Mouse (Mus musculus) lung, postnatal 4 days (tissue): ENCODE measurements around the gene Epb41l4b.
A peak's percentile ranks its signal among the peaks of the same experiment; 100 is the strongest.

ENCODE experiments used
- DNase-seq, 2 experiments: peaks; one replicate each; pipeline ENCODE4 v3.0.0; 2021

Epb41l4b gene

DNA sequence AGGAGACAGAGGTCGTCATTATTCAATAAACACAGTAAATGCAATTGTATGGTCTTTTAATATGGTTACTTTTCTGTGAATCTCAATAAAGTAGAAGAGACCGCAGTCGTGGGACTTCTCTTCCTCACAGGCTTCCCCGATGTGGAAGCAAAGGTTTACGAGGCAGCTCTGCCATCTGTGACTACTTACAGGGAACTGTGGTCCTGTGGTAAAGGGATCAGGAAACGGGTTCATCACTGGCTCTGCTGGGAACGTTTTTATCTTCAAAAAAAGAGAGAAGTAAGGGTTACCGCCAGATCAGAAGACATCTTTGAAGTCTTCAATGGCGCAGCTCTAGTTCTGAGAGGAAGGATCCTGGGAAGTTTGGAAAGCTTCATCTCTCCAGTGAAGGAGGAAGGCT, 135.5 kb downstream of the Epb41l4b start:
- DNase-seq, result no peak

DNA sequence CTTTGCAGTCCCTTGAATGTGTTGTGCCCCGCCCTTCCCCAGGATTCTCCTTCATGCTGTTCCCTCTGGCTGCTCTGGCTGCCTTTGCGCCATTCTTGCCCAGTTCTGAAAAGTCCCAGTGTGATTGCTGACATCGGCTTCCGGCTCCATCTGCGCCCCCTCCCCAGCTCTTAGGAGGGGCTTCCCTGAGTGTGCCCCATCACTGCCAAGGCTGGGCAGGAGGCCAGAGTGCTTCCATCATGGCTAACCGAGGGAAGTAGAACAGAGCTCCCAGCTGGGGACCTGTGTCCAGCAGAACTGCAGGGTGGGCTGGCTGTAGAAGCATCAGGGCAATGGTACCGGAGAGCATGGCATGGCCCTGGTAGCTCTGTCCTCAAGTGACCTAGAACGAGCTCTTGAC, 138.2 kb downstream of the Epb41l4b start:
- DNase-seq, result peak in 1 of 2 experiments; percentile 56

DNA sequence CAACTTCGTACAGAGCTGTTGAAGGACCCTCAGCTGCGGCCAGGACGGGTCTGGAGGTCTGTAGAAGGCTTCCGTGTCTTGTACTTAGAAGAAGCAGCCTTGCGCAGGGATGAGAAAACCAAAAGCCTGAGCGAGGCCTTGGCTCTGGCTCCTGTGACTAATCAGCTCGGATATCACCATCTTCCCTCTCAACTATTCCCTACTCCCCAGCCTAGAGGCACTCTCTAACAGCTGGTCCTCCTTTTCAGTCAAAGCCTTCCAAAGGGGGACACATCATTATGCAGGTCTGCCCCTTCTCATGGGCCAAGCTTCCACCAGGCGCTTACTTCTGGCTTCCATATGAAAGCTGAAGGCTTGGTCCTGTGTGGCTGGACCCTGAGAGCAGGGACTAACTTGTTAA, 139.4 kb downstream of the Epb41l4b start:
- DNase-seq, result no peak

DNA sequence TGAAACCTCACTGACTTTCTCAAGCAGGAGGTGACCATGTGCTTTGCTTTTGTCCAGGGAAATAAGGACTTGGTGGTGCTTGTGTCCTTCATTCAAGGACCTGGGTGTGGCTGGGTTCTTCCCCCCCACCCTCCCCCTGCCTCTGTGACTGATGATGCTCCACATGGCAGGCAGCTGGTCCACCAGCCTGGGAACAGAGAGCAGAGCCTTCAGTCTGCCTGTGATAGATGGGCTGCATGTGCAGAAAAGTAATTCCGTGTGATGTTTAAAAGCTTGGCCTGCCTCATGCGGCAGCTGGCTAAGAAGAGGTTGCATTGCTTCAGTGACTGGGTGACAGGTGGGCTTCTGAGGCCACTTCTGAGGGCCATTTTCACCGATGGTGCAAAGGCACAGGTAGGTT, 140.5 kb downstream of the Epb41l4b start:
- DNase-seq, result no peak

DNA sequence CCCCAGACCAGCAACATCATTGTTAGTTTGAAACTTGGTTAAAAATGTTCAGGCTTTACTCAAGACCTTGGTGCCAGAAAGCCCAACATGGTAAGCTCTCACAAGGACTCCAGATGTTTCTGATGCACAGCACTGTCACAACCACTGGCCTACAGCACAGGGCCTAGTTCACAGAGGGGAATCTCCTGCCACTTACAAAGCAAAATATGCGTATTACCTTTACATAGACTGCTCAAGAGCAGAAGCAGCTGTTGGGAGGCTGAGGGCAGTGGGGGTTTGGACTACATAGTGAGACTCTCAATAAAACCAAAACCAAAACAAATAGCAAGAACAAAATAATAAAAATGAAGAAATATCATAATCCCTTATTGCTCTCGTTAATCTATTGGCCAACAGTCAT, 141.8 kb downstream of the Epb41l4b start:
- DNase-seq, result no peak

DNA sequence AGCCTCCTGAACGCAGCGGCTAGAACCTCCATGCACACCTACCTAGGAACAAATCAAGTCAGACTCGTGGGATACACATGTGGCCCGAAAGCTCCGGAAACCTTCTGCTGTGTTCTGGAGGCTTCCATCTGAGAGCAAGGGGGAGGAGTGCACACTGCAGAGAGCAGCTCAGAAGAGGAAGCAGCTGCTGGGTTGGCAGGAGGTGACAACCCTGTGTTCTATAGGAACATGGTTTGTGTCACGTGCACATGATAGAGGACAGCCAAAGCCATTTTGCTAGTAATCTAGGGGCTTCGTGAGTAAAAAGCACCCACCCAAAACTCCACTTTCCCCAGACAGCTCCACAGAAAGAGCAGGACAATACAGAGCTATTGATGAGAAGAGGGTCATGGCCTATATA, 149.9 kb downstream of the Epb41l4b start:
- DNase-seq, result no peak

DNA sequence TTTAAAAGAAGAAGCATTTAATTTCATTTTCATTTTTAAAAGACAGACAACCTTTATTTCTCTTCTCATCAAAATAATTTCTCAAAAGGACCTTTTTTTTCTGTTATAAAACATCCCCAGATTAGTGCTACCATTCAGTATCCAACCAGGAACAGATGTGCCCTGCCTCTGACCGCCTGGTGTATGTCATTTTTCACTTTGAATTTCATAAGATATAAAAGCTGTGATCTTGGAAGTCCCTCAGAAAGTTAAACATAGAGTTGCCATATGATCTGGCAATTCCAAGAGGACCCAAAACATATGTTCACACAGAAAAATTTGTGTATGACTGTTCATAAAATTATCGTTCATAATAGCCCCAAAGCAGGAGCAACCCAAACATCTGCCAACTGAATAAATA, 151.3 kb downstream of the Epb41l4b start:
- DNase-seq, result peak in 1 of 2 experiments; percentile 20

DNA sequence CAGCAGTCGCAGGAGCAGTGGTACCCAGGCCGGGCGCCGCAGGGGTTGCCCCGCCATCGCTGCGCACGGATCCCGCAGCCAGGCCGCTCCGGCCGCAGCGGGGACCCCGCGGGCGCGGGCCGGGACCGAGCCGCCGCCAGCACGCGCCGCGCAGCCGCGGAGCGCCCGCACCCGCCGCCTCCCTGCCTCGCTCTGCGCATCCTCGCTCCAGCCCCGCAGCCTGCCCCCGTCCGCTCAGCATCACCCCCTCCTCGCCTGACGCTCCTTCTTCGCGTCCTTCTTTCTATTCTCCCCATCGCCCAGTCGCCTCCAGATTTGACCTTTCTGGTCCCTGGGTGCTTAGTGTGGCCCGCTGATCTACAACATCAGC, 153.0 kb downstream of the Epb41l4b start, which contains the start of gene Frrs1l:
TSS of gene Frrs1l (minus strand) at position 177 of the 370 bp plus-strand sequence.
- no peak for DNase-seq

DNA sequence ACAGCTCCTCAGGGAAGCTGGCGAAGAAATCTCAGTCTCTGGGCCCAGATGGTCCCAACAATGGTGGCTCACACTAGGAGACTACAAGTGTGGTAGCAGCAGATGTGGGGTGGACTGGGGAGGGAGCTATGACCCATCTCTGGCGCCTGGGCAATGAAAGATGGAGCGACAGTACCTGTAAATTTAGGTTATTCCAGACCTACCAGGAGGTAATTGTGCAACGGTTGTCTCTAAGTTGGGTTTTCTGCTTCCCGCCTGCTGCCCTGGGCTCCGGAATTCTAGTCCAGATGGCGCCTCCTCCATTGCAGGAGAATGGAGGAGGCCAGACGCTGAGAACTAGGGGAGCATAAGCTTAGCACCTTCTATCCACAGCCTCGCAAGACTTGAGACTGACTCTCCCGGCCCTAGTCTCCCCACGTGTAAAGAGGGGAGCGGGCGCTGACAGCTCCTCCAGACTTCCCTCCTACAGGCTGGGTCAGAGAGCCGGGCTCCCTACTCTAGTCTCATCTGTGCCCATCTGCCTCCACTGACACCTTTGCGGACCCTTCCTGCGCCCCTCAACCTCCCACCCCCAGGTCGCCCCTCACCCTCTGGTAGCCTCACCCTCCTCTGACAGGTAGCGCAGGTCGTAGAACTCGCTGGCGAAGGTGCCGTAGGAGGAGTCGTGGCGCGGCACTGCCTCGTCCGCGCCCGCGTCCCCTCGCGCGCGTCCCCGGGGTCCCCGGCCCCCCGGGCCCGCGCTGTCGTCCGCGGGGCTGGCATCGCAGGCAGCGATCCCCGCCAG, 153.6 kb downstream of the Epb41l4b start:
- no peak for DNase-seq

DNA sequence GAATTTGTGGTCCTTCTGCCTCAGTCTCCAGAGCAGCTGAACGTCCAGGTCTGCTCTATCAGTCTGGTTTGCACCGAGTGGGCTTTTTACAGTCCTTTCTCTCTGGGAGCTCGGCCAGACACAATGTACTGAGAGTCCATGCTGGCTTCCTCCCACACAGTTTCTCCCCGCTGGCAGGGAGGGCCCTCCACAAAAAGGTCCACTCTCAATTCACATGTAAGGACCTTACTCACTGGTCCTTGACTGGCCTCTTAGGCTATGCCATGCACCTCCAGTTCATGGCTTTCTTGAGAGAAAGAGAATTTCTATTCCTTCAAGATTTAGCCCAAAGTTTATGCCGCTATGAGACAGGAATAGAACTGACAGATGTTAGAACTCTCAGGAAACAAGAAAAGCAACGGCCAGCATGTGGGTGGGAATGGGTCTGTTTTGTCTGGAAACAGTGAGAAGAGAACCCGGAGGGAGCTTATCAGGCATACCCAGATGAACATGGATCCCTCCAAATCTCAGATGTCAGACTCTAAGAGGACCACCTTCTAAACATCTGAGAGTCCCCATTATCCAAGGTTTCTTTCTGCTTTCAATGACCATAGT, 177.6 kb downstream of the Epb41l4b start:
- DNase-seq, result no peak

DNA sequence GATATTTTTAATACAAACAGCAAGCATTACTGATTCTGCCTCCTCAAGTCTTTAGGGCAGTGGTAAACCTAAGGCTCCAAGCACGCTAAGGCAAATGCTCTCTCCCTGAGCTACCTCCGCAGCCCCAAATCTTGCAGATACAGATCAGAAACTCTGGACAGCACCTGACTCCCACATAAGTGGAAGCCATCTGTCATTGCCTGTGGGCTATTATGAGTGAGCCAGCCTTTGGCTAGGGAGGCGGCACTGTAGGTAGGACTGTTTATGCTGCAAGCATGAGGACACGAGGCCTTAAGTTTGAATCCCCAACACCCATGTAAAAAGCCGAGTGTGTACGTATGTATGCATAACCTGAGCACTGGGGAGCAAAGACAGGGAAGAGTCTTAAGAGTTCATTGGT, 179.6 kb downstream of the Epb41l4b start:
- DNase-seq, result no peak

DNA sequence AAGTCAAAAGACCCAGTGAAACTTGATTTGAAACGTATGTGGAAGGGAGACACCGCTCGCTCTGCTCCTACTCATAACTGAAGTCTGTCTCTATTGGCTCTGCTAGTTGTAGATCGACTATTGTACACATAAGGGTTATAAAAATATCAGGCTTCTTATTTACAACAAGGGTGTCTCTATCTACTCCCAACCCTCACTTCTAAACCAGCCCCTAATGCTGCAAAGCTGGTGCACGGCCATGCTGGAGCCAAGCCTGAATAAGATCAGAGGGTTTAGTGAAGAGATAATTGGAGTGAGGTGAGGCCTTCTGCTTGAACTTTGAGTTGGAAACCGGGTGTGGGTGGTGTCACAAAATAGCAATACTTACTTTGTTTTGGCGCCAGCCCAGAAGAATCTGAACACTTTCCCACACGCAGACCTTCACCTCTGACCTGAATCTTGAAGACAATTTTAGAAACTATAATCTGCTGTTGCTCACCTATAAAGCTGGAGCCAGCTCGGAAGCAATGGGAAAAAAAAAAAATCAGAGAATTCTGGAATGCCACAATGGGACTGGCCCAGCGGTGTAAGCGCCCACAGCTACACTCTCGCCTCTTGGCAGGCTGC, 181.8 kb downstream of the Epb41l4b start:
- DNase-seq, result no peak

DNA sequence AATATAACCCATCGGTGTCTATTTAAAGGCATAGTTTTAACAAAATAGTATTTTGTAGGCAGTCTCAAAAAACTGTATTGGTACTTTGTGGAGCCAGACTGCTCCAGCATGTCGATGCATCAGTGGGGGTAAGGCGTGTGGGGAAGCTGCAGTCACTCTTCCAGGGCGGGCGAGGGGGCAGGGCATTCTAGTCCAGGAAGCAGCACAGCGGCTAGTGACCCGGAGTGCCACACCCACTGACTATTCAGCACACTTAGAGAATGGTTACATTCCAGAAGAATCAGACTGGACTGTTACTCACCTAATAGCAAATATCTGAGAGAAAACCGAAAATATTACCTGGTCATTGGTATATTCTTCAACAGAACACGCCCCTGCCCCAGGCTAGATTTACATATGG, 185.7 kb downstream of the Epb41l4b start:
- DNase-seq, result no peak

DNA sequence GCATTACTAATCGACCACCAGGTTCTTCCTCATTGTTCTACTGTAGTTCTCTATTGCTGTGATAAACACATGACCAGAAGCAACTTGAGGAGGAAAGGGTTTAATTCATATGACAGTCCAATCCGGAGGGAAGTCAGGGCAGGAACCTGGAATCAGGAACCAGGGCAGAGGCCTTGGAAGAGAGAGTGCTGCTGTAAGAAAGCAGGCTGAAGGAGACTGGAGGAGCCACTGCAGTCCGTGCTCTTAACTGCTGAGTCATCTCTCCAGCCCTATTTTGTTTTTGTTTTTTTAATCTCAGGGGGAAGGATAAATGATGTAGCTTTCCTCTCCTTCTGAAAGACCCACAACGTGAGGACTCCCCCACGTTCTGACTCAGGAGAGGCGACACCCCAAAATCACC, 190.0 kb downstream of the Epb41l4b start:
- DNase-seq, result no peak

DNA sequence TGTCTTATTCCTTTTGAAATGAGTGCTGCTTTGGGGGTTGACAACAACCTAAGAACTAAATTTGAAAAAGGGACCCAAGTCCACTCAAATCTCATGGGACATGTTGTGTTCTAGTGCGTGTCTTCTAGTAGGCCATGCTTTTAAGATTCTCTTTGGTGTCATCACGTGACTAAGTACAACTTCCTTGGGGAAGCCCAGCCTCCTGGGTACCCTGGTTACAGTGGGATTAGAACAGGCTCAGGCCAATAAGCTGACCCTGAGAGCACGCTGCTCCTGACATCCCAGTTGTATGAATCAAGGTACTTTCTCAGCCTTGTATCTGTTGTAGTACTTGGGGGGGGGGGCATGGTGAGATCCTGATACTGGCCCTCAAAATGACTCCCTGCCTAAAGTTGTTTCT, 191.5 kb downstream of the Epb41l4b start:
- DNase-seq, result no peak

DNA sequence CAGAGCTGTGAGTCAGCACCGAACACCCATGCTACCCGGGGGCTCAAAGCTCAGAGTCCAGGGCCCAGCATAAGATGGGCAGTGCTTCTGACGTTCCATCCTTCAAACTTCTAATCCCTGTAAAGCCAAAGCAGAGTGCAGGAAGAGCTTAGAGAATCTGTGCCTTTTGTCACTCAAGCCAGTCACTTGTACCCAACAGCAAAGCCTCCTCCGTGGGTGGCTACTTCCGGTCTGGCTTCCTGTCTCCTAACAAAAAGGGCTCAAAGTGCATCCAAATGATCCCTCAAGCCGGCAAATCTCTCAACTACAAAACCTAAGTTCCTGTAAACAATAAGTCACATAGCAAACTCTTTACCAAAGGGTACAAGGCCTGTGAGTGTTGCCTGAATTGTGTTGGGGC, 193.7 kb downstream of the Epb41l4b start:
- no peak for DNase-seq

DNA sequence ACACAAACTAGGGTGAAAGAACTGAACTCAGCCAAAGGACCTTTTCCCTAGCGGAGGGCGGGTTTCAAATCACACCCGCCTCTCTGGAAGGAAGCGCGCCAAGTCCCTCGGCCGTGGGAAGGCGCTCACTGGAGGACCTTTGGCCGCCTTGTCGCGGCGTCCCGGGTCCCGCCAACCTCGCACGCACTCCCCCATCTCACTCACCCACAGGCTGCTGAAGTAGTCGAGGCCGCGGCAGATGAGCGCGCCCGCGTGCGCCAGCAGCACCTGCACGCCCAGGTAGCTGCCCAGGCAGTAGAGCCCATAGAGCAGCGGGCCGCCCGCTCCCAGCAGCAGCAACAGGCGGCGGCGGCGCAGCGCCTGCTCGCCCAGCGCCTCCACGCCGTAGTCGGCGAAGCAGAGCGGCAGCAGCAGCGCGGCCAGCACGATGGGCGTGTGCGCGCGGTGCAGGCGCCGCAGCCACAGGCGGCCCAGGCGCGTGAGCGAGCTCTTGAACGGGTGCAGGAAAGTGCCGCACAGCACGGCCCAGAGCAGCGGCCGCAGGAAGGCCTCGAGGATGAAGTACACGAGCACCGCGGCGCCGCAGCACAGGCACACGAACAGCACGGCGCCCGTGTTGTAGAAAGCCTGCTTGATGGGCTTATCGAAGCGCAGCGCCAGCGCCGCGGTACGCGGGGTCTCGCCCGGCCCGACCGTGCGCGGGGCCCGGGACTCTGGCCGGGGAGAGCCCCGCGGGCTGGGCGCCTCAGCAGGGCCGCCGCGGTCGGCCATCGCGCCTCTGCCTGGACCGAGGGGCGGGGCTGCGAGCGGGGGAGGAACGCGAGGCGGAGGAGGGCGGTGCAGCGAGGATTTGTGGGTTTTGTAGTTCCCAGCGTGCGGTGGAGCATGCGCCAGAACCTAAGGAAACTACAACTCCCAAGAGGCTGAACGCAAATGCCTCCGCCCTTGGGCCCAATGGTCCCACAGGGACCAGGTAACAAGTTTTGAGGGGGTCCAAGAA, 196.3 kb downstream of the Epb41l4b start, which contains the start of gene Tmem245:
TSS of gene Tmem245 (minus strand) at position 797 of the 1,000 bp plus-strand sequence.
- DNase-seq, result peak; percentile 96

DNA sequence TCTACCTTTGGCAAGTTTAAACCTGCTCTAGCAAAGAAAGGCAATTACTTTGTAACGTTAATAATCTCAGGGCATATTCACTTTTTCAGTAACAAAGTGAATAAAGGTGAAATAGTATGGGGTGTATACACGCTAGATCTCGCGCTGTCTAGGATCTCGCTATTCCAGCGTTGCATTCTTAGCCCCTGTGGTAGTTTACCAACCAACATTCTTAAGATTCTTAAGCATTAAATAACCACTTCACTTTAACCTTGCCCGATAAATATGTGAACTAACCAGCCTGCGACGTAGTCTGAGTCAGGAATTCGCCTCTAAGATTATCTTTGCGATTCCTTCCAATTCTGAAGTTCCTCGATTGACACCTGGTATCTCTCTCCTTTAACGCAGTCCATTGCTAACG, 197.1 kb downstream of the Epb41l4b start:
- no peak for DNase-seq

DNA sequence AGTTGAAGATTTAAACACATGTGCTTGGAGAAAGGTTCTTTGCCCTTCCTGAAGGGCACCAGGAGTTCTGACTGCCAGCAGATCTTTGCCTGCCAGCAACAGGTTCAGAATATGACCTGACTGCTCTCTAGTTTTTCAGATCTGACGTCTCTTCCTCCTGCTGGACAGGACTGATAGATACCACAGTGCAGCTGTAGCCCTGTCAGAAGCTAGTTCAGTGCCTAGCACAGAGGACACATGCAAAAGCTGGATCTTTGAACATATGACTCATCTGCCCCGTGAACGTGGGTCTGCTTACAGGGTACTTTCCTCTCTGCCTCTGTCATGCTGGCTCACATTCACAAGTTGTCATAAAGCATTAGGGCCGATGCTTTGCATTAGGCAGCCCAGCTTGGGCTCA, 199.0 kb downstream of the Epb41l4b start:
- no peak for DNase-seq

DNA sequence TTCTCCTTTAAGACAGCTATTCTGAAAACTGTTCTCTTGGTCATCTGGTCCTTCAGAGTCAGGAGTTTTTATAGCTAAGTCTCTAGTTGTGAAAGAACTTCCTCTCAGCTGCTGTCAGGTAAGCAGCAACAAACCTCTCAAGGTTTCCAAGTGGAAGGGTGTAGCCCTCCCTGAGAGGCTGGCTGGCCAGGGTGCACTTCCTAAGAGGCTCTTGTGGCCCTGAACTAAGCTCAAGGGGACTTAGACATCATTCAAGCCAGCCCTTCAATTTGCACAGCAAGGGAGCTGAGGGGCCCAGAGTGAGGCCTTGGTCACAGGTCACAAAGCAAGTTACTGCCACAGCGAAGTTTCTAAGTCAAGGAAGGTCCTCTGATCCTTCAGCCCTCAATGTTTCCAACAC, 200.0 kb downstream of the Epb41l4b start:
- DNase-seq, result peak; percentile 68 to 88

DNA sequence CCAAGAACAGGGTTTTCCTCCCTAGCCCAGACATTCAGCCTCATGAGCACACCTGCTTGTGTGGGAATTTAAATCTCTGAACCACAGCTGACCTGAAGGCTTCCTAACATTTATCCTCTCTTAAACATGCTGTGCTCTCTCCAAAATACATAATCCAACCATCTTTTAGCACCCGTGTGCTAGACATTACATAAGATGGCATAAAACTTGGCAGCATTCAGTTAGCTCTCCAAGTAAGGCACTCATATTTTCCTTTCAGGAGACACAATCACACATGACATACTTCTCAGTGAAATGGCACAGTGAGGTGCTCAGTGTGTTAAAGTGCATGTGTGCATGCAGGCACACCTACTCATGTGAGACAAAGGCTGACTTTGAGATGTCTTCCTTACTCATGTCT, 200.7 kb downstream of the Epb41l4b start:
- no peak for DNase-seq
